Mouse (Mus musculus) left cerebral cortex, postnatal 25 days (tissue): ENCODE results near the gene Abi3. TPM values are rescaled to one million over a fixed set of nuclear protein-coding genes. Genes with fewer than 3 reads are reported as not detected.
"Not testable (repeated sequence)": the region's sequence is repeated elsewhere in the genome, so short reads cannot be mapped to it uniquely, and the experiment has no call there.

Experiments used
- DNase-seq, 2 experiments: peaks; one replicate each; pipeline ENCODE4 v3.0.0; 2022; ENCODE audit warnings: low spot score in 2 of 2, mixed read lengths in 1 of 2
- intact Hi-C: fragments of 180-260 bp; cut with DNase I; formaldehyde crosslinking; loops from one replicate; pipeline ENCODE4 v1.15.1; 2025
- total RNA-seq, 2 experiments: library from RNA; stranded (reverse); gene quantifications; 2 replicates each; pipeline ENCODE4 v1.2.3; 2021

Abi3 gene
- total RNA-seq = 1 to 10 TPM; 6.4 to 6.5 TPM

GRCm38 (mm10) chr11:95842074-95842681, at the start of gene Abi3:
TSS of gene Abi3 (minus strand) at chr11:95842476.
- intact Hi-C loops = no loop called here
- peak in 1 of 2 experiments; percentile 49 for DNase-seq

- intact Hi-C loops = no loop called here
- DNase-seq = no peak
Observed at GRCm38 (mm10) chr11:95890462-95891051, 48.3 kb upstream of the Abi3 start.

- not testable (repeated sequence) for DNase-seq
- intact Hi-C loops = loop anchor here (5.0 kb wide), 1 partner anchor 97 kb away; no protein-coding TSS in a partner anchor
Observed at GRCm38 (mm10) chr11:95879861-95880260, 37.6 kb upstream of the Abi3 start.

- intact Hi-C loops = loop anchor here (5.0 kb wide), 1 partner anchor 101 kb away; no protein-coding TSS in a partner anchor
Observed at GRCm38 (mm10) chr11:95876296-95876695, 34.0 kb upstream of the Abi3 start.

GRCm38 (mm10) chr11:95875804-95876203, 33.5 kb upstream of the Abi3 start:
- intact Hi-C loops = loop anchor here (5.0 kb wide), 1 partner anchor 101 kb away; no protein-coding TSS in a partner anchor

More at GRCm38 (mm10) chr11:95876296-95876695, 34.0 kb upstream of the Abi3 start:
- DNase-seq = peak; percentile 25 to 32

GRCm38 (mm10) chr11:95869918-95870470, 27.7 kb upstream of the Abi3 start:
- no peak for DNase-seq
- intact Hi-C loops = no loop called here

More at GRCm38 (mm10) chr11:95875804-95876203, 33.5 kb upstream of the Abi3 start:
- no peak for DNase-seq

- intact Hi-C loops = no loop called here
- no peak for DNase-seq
Observed at GRCm38 (mm10) chr11:95869442-95869841, 27.2 kb upstream of the Abi3 start.

- intact Hi-C loops = no loop called here
Observed at GRCm38 (mm10) chr11:95861397-95861796, 19.1 kb upstream of the Abi3 start.

GRCm38 (mm10) chr11:95860071-95860490, 17.8 kb upstream of the Abi3 start:
- intact Hi-C loops = no loop called here
- DNase-seq = no peak

More at GRCm38 (mm10) chr11:95861397-95861796, 19.1 kb upstream of the Abi3 start:
- no peak for DNase-seq

GRCm38 (mm10) chr11:95859468-95859855, 17.2 kb upstream of the Abi3 start:
- peak in 1 of 2 experiments; percentile 78 for DNase-seq
- intact Hi-C loops = loop anchor here (2.0 to 10.0 kb wide), 3 partner anchors 35 to 218 kb away; partner anchors contain the start of genes Atp5g1 and Phospho1

GRCm38 (mm10) chr11:95858528-95859467, 16.5 kb upstream of the Abi3 start:
- peak; percentile 96 to 99 for DNase-seq
- intact Hi-C loops = loop anchor here (2.0 to 10.0 kb wide), 3 partner anchors 34 to 219 kb away; partner anchors contain the start of genes Atp5g1 and Phospho1

- intact Hi-C loops = loop anchor here (2.0 to 10.0 kb wide), 3 partner anchors 33 to 219 kb away; partner anchors contain the start of genes Atp5g1 and Phospho1
- peak in 1 of 2 experiments; percentile 53 for DNase-seq
Observed at GRCm38 (mm10) chr11:95857716-95858527, 15.6 kb upstream of the Abi3 start.

- intact Hi-C loops = loop anchor here (5.0 to 10.0 kb wide), 2 partner anchors 173 to 220 kb away; partner anchors contain the start of gene Atp5g1
- DNase-seq = no peak
Observed at GRCm38 (mm10) chr11:95857306-95857705, 15.0 kb upstream of the Abi3 start.

GRCm38 (mm10) chr11:95853684-95854083, 11.4 kb upstream of the Abi3 start:
- no peak for DNase-seq

GRCm38 (mm10) chr11:95850898-95851297, 8.6 kb upstream of the Abi3 start:
- intact Hi-C loops = loop anchor here (10.0 kb wide), 1 partner anchor 166 kb away; no protein-coding TSS in a partner anchor
- no peak for DNase-seq

More at GRCm38 (mm10) chr11:95853684-95854083, 11.4 kb upstream of the Abi3 start:
- intact Hi-C loops = loop anchor here (1.0 to 10.0 kb wide), 2 partner anchors 25 to 169 kb away; no protein-coding TSS in a partner anchor

GRCm38 (mm10) chr11:95844935-95845334, 2.7 kb upstream of the Abi3 start:
- DNase-seq = no peak
- intact Hi-C loops = no loop called here

GRCm38 (mm10) chr11:95843421-95843950, 1.2 kb upstream of the Abi3 start:
- DNase-seq = no peak
- intact Hi-C loops = no loop called here

- intact Hi-C loops = no loop called here
- no peak for DNase-seq
Observed at GRCm38 (mm10) chr11:95842953-95843352, 677 bp upstream of the Abi3 start.
